Mouse (Mus musculus) heart, postnatal 10 days (tissue): ENCODE results near the gene S100a16. TPM values are rescaled to one million over a fixed set of nuclear protein-coding genes. Genes with fewer than 3 reads are reported as not detected.

Experiments used
- DNase-seq, 2 experiments: peaks; one replicate each; pipeline ENCODE4 v3.0.0; 2021
- intact Hi-C: fragments of 180-260 bp; cut with DNase I; formaldehyde crosslinking; loops from one replicate; pipeline ENCODE4 v1.15.1; 2025
- total RNA-seq, 2 experiments: library from RNA; stranded (reverse); gene quantifications; 2 replicates each; pipeline ENCODE4 v1.2.3; 2021

S100a16 gene
- 100 to 1,000 TPM; 108 to 126 TPM for total RNA-seq

GRCm38 (mm10) chr3:90537141-90537904, at the start of gene S100a16:
Gene S100a16 (plus strand): TSS chr3:90537254.
- intact Hi-C loops, result no loop called here
- DNase-seq, result peak; percentile 87

- no peak for DNase-seq
- intact Hi-C loops, result no loop called here
Measured at GRCm38 (mm10) chr3:90488576-90488975, 48.5 kb upstream of the S100a16 start.

- intact Hi-C loops, result loop anchor here (1.0 to 5.0 kb wide), 3 partner anchors 124 to 217 kb away; no protein-coding TSS in a partner anchor
- DNase-seq, result peak; percentile 98
Measured at GRCm38 (mm10) chr3:90490696-90491256, 46.3 kb upstream of the S100a16 start, which contains the start of gene Snapin. Gene Snapin (minus strand): TSS chr3:90491033.

- intact Hi-C loops, result loop anchor here (1.0 to 5.0 kb wide), 3 partner anchors 123 to 216 kb away; no protein-coding TSS in a partner anchor
- DNase-seq, result peak; percentile 45 to 54
Measured at GRCm38 (mm10) chr3:90491350-90491749, 45.7 kb upstream of the S100a16 start.

GRCm38 (mm10) chr3:90493831-90494540, 43.1 kb upstream of the S100a16 start:
- intact Hi-C loops, result loop anchor here (5.0 kb wide), 1 partner anchor 213 kb away; no protein-coding TSS in a partner anchor
- DNase-seq, result no peak

GRCm38 (mm10) chr3:90495850-90496525, 41.1 kb upstream of the S100a16 start:
- intact Hi-C loops, result no loop called here
- DNase-seq, result no peak

GRCm38 (mm10) chr3:90497597-90497996, 39.5 kb upstream of the S100a16 start:
- intact Hi-C loops, result no loop called here
- DNase-seq, result no peak

- intact Hi-C loops, result no loop called here
Measured at GRCm38 (mm10) chr3:90503444-90503843, 33.6 kb upstream of the S100a16 start.

GRCm38 (mm10) chr3:90505216-90505615, 31.8 kb upstream of the S100a16 start:
- intact Hi-C loops, result no loop called here
- DNase-seq, result no peak

More at GRCm38 (mm10) chr3:90503444-90503843, 33.6 kb upstream of the S100a16 start:
- no peak for DNase-seq

- intact Hi-C loops, result no loop called here
- DNase-seq, result no peak
Measured at GRCm38 (mm10) chr3:90506362-90506761, 30.7 kb upstream of the S100a16 start.

GRCm38 (mm10) chr3:90508287-90508949, 28.6 kb upstream of the S100a16 start:
- intact Hi-C loops, result no loop called here
- DNase-seq, result peak in 1 of 2 experiments; percentile 19

- intact Hi-C loops, result no loop called here
Measured at GRCm38 (mm10) chr3:90508950-90509746, 27.9 kb upstream of the S100a16 start, which contains the start of gene Chtop. Gene Chtop (minus strand): TSS chr3:90509498.

GRCm38 (mm10) chr3:90509747-90510123, 27.3 kb upstream of the S100a16 start:
- no peak for DNase-seq
- intact Hi-C loops, result no loop called here

More at GRCm38 (mm10) chr3:90508950-90509746, 27.9 kb upstream of the S100a16 start, which contains the start of gene Chtop:
- peak; percentile 100 for DNase-seq

GRCm38 (mm10) chr3:90512276-90512675, 24.8 kb upstream of the S100a16 start:
- intact Hi-C loops, result no loop called here
- DNase-seq, result no peak

GRCm38 (mm10) chr3:90512948-90513642, 24.0 kb upstream of the S100a16 start:
- DNase-seq, result peak in 1 of 2 experiments; percentile 26

GRCm38 (mm10) chr3:90513796-90514590, 23.1 kb upstream of the S100a16 start, which contains the start of the genes S100a1 and S100a13:
Gene S100a1 (minus strand): TSS chr3:90514392.
Gene S100a13 (plus strand): TSS chr3:90514435.
- intact Hi-C loops, result no loop called here

More at GRCm38 (mm10) chr3:90512948-90513642, 24.0 kb upstream of the S100a16 start:
- intact Hi-C loops, result no loop called here

GRCm38 (mm10) chr3:90514691-90515090, 22.4 kb upstream of the S100a16 start:
- intact Hi-C loops, result no loop called here
- peak; percentile 84 for DNase-seq

More at GRCm38 (mm10) chr3:90513796-90514590, 23.1 kb upstream of the S100a16 start, which contains the start of the genes S100a1 and S100a13:
- peak; percentile 83 to 87 for DNase-seq
